Mouse (Mus musculus): ENCODE data around the gene Rab37.

The Rab37 gene

DNA sequence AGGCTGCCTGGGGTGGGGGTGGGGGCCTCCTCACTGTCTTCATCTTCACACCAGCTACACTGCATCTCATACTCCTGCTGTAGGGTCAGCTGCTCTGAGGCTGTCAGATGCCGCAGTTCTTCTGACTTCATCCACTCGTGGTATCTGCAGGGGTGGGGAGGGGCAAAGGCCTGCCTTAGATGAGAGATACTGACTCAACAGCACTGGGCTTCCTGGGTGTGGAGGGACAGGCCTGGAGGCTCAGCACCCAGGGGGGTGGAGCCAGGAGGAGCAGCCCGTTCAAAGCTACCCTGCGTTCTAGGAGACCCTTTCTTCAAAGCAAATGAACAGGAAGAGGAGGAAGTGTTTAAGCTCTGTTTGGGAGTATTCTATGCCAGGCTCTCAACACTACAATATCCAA, 93.7 kb downstream of the Rab37 start:
- no peak for TF ChIP-seq GATA4 (IDR thresholded peaks at IDR 0.05; ENCODE audit: insufficient replicate concordance, low read length)

DNA sequence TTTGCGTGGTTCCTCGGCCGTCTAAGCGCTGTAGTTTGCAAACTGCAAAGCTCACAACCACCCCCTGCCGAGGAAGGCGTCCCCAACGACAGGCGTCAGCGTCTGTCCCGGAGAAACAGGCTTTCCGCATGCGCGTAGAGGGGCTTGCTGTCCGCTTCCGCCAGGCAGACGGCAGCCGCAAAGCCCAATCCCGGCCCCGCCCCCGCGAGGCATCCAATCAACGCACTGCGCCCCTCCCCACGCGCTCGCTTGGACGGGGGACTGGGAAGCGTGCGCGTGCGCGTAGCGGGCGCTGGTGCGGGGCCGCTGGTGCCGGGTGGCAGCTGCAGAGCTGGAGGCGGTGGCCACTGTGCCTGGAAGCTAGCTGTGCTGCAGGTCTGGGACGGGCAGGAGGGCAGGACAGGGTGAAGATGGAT, 96.0 kb downstream of the Rab37 start, which contains the start of gene Tmem104:
Gene Tmem104, plus strand, starts transcription at position 264 of the 416 bp plus-strand sequence.
- no peak for TF ChIP-seq GATA4 (IDR thresholded peaks at IDR 0.05; ENCODE audit: insufficient replicate concordance, low read length)

DNA sequence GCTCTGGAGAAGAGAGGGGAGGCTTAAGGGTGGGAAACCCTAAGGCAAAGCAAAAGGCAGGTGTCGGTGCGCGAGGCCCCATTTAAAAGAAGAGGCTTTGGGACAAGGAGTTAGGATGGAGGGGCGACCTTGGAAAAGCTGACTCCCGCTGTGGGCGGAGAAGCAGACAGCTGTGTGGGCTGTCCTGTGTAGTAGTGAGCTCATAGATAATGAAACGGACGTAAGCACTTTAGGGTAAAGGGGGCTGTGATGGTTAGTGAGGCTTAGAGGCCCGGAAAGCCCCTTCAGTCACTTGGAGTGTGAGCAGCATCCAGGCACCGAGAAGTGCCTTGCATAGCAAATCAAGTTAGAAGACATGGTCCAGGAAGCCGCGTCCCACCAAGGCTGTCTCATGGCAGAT, 96.5 kb downstream of the Rab37 start, which contains the start of gene Nat9:
Gene Nat9, minus strand, starts transcription at position 167 of the 400 bp plus-strand sequence.
- no peak for TF ChIP-seq GATA4 (IDR thresholded peaks at IDR 0.05; ENCODE audit: insufficient replicate concordance, low read length)

DNA sequence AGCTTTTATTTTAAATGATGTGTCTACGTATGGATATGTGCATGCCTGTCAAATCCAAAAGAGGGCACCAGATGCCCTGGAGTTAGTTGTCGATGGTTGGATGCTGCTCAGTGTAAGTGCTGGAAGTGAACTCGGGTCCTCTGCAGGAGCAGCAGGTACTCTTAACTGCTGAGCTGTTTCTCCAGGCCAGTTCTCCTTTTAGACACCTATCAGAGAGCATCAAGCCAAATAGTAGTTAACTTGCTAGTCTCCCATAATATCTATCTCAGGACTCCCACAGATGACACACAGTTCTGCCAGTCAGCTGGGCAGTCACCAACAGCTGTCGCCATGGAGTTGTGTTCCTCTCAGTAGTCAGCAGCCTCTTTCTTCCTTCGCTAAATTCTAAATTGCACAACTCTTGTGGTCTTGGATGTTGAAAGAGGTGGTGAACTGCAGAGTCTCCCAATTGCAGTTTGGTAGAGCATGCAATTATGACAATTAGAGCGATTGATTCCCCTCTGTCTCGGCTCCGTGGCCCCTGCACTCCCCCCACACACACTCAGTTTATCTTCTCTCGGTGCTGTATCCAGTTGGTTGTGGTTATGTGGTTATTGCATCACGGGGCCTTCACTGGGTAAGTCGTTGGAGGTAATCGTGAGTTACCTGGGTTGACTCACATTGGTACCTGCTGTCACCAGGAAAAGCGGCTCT, 97.5 kb downstream of the Rab37 start:
- no peak for TF ChIP-seq GATA4 (IDR thresholded peaks at IDR 0.05; ENCODE audit: insufficient replicate concordance, low read length)

DNA sequence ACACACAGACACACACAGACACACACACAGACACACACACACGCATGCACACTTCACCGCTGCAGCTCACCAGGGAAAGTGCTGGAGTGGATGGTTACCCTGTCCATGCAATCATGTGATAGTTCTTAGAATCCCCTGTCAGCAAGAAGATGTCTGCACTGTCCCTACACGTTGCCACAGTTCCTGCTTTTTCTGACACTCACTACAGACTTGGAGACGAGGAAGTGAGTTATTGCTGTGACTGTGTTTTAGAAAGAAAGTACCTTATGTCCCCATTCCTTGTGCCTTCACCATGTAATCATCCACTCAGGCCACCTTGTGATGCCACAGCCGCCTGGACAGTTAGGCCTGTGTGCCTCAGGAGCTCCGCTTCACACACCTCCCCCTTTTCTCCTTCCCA, 98.1 kb downstream of the Rab37 start:
- TF ChIP-seq GATA4 (IDR thresholded peaks at IDR 0.05; ENCODE audit: insufficient replicate concordance, low read length), result no peak

DNA sequence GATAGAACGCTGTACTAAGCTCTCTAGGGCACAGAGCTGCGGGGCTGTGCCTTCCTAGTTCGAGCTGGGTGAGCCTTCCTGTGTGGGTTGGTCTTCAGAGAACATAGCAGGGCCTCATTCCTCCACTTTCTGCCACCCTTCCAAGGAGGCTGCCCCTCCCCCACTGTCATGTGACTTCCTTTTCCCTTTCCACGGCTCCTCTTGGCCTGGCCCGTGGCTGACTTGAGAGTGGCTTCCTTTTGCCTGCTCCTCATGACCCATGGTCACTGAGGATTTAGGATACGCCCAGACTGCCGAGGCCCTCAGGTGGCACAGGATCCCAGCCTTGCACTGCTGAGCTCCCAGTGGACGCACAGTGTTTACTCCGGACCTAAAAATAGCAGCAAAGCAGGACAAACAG, 100.9 kb downstream of the Rab37 start:
- TF ChIP-seq GATA4 (IDR thresholded peaks at IDR 0.05; ENCODE audit: insufficient replicate concordance, low read length), result peak; percentile 22; the same call in 1 of the 2 replicates

DNA sequence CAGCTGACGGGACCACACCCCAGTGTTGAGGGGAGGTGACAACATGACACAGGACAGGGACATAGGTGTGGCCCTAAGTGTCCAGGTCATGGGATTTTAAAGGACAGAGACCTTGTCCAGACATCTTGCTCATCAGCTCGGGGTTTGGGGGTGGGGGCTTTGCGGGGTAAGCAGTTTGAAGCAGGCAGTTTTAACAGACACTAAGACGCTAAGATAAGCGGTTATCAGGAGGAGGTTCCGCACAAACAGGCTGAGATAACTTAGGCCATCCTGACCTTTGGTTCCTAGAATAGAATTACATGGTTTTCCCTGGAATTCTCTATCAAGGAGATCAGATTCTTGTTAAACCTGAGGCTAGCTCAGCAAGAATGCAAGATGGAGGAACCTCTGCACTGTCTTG, 103.5 kb downstream of the Rab37 start:
- peak; percentile 27; the same call in 1 of the 2 replicates for TF ChIP-seq GATA4 (IDR thresholded peaks at IDR 0.05; ENCODE audit: insufficient replicate concordance, low read length)

DNA sequence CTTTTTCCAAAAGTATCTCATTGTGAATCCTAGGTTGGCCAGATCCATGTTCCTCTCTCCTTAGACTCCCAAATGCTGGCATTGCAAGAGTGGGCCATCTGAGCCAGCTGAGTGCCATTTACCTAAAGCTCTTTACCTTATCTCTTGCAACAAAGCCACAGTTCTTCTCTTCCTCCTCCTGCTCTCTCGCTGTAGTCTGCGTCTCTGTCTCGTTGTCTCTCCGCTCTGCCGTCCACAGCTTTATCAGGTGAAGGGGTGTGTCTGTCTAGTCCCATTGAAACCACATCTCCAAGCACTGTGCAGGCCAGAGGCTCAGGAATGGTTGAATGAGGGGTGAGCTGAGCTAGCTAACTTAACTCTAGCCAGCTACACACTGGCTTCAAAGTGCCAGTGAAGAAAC, 104.7 kb downstream of the Rab37 start:
- no peak for TF ChIP-seq GATA4 (IDR thresholded peaks at IDR 0.05; ENCODE audit: insufficient replicate concordance, low read length)

DNA sequence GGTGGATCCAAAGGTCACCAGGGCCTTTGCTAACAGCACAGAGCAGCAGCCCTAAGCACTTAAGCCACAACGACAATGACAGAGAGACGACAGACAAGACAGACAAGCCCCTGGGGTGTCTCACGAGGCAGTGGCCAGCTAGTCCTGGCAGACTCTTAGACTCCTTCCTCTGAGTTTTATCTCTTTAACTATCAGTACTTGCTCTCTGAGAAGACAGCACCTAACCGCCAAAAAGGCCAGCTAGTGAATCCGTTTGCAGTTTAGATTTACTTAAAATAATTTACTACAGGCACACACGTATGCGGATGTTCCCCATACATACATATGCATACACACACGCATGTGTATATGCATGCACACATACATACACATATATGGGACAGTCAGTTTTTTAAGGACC, 106.3 kb downstream of the Rab37 start:
- no peak for TF ChIP-seq GATA4 (IDR thresholded peaks at IDR 0.05; ENCODE audit: insufficient replicate concordance, low read length)

DNA sequence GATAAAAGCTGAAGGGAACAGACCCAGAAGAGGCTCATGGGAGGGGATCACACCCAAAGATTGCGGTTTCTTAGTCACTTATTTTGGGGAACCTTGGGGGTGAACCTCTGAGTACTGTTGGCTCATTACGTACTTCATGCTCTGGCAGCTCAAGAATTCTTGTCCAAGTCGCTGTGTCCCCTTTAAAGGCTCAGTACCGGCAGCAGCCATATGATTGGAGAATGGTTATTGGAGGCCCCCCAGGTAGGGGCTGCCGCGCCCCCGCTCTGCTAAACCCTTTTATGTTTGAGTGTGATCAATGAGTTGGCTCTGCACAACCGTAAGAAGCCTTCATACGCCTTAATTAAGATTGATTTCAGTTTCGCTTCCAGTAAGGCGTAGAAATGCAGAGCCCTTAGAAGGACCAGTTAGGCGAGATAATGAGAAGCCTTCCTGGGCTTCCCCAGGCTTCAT, 107.7 kb downstream of the Rab37 start:
- no peak for TF ChIP-seq GATA4 (IDR thresholded peaks at IDR 0.05; ENCODE audit: insufficient replicate concordance, low read length)

DNA sequence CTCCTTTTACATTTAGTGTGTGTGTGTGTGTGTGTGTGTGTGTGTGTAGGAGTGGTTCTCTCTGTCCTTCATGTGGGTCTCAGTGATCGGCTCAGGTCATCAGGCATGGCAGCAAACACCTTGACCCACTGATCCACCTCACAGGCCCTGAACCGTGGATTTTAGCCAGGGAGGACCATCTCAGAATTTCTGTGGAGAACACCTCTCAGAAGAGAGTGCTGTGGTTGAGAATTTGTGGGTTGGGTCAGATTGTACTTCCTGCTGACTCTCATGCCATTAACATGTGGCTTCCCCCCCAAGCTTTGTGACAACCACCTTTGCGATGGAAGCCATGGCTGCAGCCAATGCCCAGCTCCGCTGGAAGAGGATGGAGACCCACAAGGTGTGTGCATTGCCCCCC, 109.3 kb downstream of the Rab37 start:
- TF ChIP-seq GATA4 (IDR thresholded peaks at IDR 0.05; ENCODE audit: insufficient replicate concordance, low read length), result no peak

DNA sequence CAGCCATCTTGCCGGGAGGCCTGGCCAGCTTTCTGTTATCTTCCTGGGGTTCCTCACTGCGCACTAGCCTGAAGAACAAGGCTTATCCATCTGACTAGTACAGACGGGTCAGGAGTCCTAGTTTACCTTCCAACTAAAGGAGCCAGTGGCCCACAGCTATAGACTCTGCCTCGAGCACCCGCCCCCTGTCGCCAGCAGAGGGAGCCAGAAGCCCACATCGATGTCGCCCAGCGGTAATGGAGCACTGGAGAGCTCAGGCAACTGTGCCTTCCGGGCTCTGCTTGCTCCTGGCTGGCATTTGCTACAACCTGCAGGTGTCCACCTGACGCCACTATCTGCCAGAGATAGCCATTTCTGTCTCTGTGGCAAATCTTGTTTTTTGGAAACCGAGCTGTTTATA, 111.1 kb downstream of the Rab37 start:
- TF ChIP-seq GATA4 (IDR thresholded peaks at IDR 0.05; ENCODE audit: insufficient replicate concordance, low read length), result no peak

DNA sequence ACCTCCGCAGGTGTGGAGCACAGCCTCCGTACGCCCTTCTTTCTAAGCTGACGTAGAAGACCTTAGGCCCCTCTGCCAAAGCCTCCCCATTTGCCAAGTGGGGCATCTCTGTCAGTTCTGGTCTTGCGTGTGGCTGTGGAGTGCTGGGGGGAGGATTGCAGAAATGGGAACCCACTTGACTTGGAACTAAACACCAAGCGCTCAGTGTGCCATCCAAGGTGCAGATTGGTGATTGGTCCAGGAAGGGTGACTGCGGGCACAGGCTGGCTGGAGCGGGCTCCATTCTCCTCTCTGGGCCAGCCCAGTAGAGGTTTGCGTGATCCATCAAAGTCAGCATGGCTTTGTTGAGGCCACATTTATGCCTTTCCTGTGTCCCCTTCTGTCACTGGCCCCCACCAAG, 111.5 kb downstream of the Rab37 start:
- no peak for TF ChIP-seq GATA4 (IDR thresholded peaks at IDR 0.05; ENCODE audit: insufficient replicate concordance, low read length)

DNA sequence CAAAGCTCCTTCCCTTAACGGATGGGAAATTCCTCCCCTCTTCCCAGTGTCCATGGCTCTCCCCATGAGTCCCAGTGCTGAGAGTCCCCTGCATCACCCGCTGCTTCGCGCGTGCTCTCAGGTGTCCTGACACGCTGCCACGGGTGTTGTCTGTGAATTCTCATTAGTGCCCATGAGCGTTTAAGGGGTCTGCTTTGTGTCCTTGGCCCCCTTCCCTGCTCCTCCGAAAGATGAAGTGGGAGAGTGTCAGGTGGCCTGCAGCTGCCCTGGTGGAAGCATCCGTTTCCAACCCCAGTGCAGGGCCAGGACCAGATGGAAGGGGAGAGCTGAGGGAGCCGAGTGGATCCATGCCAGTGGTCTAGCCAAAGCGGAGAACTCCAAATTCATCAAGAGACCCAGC, 116.9 kb downstream of the Rab37 start:
- TF ChIP-seq GATA4 (IDR thresholded peaks at IDR 0.05; ENCODE audit: insufficient replicate concordance, low read length), result no peak

DNA sequence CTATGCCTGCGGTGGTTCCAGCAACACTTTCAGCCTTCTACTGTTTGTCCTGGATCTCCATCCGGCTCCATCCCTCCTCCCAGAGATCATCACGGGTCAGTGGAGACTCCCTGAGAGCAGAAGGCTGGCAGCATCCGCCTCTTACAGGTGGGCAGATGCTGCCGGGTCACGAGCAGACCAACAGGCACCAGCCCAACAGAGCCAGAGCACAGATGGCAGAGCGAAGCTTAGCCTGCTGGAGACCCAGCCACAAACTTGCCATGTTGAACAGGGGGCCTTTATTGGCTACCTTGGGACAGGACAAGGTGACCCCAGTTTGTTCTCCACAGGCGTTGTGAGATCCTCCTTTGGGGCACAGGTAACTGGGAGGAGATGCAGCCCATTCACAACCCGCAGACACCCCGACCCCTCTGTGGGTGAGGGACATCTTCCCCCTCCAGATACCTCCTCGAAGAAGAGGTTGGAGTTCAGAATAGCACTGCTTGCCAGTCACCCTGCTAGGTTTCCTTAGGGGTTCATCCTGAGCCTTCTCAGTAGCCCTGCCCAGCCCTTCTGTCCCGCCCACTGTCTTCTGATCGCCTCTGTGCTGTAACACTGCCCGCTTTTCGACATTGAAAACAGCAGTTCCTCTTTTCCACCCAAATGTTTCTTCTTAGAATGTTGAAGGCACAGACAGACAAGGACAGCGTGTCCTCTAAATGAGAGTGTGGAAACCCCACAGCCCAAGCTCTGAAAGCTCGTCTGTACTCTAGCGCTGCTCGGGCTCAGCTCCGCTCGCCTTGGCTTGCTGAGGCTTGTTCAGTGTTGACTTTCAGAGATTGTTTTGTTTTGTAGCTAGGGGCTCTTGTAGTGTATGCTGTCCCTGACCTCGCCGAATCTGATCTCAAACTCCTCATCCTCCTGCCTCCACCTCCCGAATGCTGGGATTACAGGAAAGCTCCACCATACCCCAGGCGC, 117.8 kb downstream of the Rab37 start:
- no peak for TF ChIP-seq GATA4 (IDR thresholded peaks at IDR 0.05; ENCODE audit: insufficient replicate concordance, low read length)

DNA sequence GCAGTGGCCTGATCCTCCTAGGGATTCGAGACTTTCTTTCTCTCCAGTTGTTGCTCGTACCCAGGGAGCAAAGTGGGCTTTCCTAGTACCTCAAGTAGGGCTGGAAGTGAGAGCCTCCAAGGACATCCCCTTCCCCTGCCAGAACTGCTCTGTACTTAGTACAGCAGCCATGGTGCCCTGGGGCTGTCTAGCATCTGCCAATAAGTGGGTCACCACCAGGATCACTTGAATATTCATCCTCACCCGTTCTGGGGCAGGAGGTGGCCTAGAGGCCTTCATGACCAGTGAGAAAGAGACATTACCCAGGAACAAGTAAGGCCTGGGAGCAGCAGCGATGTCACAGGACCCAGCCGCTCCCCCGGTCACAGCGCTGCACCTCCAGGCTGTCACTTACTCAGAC, 118.7 kb downstream of the Rab37 start:
- no peak for TF ChIP-seq GATA4 (IDR thresholded peaks at IDR 0.05; ENCODE audit: insufficient replicate concordance, low read length)

All from liver, adult (tissue).